Mouse (Mus musculus): ENCODE measurements around the gene Plin2.
"Not testable (repeated sequence)": the region's sequence is repeated elsewhere in the genome, so short reads cannot be mapped to it uniquely, and the experiment has no call there.

Gene Plin2

GRCm38 (mm10) chr4:86683746-86684145 is 13.9 kb upstream of the Plin2 start:
- DNase-seq (ENCODE audit: low spot score in 2 of 2): no peak

GRCm38 (mm10) chr4:86683280-86683679 is 13.4 kb upstream of the Plin2 start:
- DNase-seq (ENCODE audit: low spot score in 2 of 2): no peak

DNA sequence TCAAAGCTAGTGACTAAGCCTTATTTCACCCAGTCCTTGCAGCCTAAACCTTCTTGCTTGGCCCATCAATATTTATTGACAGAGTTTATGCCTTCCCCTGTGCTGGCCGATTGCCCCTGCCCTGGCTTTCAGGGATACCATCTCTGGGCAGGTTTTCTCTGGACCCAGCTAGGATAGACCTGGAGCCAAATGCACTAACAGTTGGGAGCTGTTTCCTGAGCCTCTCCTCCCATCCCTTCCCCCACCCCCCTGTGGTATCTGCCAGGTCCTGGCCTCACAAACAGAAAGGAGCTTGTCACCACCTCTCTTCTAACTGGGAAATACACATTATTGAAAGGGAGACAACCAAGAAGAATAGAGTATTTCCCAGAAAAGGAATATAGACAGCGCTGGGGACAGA is 12.0 kb upstream of the Plin2 start:
- no peak for DNase-seq (ENCODE audit: low spot score in 2 of 2)

GRCm38 (mm10) chr4:86681421-86681820 is 11.6 kb upstream of the Plin2 start:
- DNase-seq (ENCODE audit: low spot score in 2 of 2): no peak

DNA sequence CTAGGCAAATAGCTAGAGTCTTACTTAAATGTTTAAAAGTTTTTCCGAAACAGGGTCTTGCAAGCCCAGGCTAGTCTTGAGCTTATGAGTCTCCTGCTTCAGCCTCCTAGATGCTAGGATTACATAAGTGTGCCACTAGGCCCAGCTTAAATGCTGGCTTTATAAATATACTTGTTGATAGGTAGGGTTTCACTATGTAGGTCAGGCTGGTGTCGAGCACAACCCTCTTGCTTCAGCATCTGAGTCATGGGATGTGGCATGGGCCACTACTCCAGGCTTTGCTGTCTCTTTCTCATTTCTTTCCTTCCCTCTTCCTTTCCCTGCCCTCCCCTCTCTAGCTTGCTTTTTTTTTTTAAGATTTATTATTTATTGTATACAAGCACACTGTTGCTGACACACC is 9.8 kb upstream of the Plin2 start:
- no peak for DNase-seq (ENCODE audit: low spot score in 2 of 2)

DNA sequence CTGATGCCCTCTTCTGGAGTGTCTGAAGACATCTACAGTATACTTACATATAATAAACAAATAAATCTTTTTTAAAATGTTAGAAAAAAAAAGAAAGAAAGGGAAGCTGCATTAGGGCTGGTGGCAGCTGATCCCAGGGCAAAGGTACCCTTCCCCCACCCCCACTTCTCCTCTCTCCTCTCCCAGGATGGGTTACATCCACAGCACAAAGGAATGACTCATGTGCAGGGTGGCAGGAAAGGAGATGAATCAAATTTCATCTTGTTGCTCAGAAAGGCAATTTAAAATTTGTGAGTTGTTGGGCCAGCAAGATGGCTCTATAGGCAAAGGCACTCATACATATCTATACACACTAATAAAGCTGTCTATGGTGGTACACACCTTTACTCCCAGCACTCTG is 6.9 kb upstream of the Plin2 start:
- no peak for DNase-seq (ENCODE audit: low spot score in 2 of 2)

GRCm38 (mm10) chr4:86674739-86675138 is 4.9 kb upstream of the Plin2 start:
- not testable (repeated sequence) for DNase-seq (ENCODE audit: low spot score in 2 of 2)

GRCm38 (mm10) chr4:86674150-86674549 is 4.3 kb upstream of the Plin2 start:
- not testable (repeated sequence) for DNase-seq (ENCODE audit: low spot score in 2 of 2)

DNA sequence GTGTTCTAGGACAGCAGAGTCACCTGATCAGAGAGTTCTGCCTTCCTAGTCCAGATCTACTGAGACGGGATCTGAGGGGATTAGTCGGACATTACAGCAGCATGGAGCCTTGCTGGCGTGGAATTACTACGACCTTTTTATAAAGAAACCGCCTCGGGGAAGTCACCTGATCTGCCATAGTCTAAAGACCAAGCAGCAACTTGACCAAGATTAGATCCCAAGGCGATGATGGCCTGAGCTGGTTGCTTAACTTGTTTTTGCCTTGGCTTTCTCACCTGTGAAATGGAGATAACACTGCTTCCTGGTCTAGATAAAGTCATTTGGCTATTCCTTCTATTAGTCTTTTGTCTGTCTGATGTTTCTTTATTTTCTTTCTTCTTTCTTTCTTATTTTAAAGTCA is 2.6 kb upstream of the Plin2 start:
- no peak for DNase-seq (ENCODE audit: low spot score in 2 of 2)

DNA sequence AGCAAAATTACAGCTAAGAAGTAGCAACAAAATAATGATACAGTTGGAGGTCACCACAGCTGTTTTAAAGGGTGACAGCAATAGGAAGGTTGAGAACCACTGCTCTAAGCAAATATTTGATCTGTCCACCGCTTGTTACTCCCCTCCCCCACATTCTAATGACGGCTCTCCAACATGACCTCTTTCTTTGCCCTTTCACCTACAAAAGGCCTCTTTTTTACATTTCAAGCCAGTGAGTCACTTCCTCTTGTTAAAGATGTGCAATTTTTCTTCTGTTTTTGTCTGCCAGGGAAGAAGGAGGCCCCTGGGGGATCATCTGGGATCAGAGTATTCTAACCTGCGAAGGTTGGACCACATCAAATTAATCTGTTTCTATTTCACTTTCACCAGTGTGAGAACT is 1.9 kb upstream of the Plin2 start:
- DNase-seq (ENCODE audit: low spot score in 2 of 2): no peak

DNA sequence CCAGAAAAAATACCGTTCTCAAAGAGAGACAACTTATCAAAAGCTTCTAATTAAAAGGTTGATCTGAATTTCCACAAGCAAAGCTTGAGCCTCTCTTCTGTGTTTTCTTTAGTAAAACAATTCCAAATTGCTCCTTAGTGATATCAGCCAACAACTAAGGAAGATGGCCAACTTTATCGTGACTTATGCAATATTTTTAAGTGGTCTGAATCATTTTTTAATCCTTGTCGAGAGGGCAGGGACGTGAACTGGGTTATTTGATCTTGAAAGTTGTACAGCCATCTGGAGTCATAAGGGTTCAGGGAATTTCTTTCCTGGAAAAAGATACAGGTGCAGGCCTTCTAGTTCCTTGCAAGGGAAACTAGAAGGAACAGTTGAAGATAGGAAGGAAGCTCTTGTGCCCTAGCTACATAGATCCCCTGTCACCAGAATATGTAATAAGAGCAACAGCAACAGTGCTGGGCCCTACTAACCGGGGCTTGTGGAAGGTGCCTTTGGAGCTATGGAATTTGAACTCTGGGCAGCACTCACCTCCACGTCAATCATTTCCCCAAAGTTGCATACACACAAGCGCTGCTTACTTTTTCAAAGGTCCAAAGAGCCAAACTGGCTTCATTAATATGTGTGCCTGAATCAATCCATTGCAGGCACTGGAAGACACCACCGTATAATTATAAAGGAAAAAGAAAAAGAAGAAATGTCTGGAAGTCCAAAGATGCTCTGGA is 884 bp upstream of the Plin2 start:
- DNase-seq (ENCODE audit: low spot score in 2 of 2): no peak

DNA sequence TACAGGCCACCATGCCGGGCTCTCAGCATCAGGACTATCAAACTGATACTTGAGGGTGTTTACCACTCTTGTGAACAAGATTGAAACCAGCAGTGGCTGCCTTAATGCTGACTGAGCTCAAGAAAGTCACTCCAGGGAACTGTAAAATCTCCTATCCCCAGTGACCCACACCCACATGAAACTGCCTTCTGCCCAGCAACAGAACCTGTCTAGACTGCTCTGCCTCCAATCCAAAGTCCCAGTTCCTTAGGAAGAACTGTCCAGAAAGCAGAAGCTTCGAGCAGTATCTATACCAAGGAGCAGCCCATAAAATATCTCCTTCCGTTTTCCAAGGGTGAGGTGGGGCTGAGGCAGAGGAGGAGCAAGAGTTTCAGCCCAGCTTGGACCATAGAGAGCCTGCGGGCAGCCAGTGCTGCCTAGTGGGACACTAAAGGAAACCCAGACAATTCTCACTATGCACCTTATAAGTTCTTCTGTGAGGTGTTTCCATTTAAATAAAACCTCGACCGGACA is 563 bp downstream of the Plin2 start:
- DNase-seq (ENCODE audit: low spot score in 2 of 2): not testable (repeated sequence)

GRCm38 (mm10) chr4:86668290-86669000 is 1.4 kb downstream of the Plin2 start:
- DNase-seq (ENCODE audit: low spot score in 2 of 2): no peak

DNA sequence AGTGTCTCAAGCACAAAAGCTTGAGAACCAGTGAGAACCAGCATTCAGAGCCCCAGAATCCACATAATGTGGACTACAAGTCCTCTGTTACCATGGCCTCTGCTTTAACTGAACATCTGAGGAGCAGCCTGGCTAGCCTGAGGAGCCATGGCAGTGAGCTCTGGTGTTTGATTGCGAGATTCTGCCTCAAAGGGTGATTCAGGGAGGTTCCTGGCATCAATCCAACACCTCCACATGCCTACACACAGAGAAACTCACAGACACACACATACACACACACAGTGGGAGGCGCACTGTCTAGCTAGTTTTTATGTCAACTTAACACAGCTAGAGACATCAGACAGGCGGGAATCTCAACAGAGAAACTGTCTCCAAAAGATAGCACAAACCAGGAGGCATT is 4.3 kb downstream of the Plin2 start:
- no peak for DNase-seq (ENCODE audit: low spot score in 2 of 2)

- DNase-seq (ENCODE audit: low spot score in 2 of 2): no peak
Measured at GRCm38 (mm10) chr4:86663919-86664318, 5.9 kb downstream of the Plin2 start.

DNA sequence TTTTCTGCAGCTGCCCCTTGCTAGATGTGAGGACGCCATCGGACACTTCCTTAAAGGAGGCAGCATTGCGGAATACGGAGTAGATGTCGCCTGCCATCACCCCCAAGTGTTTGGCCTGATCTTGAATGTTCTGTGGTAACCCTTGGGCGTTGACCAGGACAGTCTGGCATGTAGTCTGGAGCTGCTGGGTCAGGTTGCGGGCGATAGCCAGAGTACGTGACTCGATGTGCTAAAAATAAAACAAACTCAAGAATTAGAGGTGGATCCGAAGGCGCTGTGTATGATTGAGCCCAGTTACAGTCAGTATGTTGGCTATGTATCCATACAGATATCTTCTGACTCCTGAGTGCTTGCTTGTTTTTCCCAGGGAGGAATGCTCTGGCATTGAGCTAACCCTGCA is 12.7 kb downstream of the Plin2 start:
- DNase-seq (ENCODE audit: low spot score in 2 of 2): no peak

GRCm38 (mm10) chr4:86656410-86656809 is 13.4 kb downstream of the Plin2 start:
- not testable (repeated sequence) for DNase-seq (ENCODE audit: low spot score in 2 of 2)

GRCm38 (mm10) chr4:86651686-86652384 is 18.0 kb downstream of the Plin2 start:
- no peak for DNase-seq (ENCODE audit: low spot score in 2 of 2)

DNA sequence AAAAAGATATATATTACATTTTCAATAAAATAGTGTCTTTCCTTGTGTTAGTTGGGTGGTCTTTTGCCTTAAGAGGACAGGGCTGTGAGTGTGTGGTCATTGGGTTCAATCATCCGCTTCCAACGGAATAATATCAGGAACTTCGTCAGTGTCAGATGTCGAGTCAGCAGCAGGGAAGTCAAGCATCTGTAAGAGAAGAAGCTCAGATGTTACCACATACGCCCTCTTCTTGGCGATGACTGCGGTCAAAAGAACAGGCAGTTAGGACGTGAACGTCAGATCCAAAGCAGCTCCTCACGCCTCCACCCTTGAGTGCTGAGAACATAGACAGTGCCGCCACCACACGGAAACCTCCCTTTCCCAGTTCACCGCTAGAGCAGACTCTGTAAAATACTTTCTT is 21.5 kb downstream of the Plin2 start:
- not testable (repeated sequence) for DNase-seq (ENCODE audit: low spot score in 2 of 2)

GRCm38 (mm10) chr4:86637561-86637960 is 32.3 kb downstream of the Plin2 start:
- DNase-seq (ENCODE audit: low spot score in 2 of 2): not testable (repeated sequence)

- DNase-seq (ENCODE audit: low spot score in 2 of 2): not testable (repeated sequence)
Measured at GRCm38 (mm10) chr4:86634873-86635272, 35.0 kb downstream of the Plin2 start.

GRCm38 (mm10) chr4:86634312-86634711 is 35.5 kb downstream of the Plin2 start:
- not testable (repeated sequence) for DNase-seq (ENCODE audit: low spot score in 2 of 2)
